Mouse (Mus musculus) left cerebral cortex, adult 11 months (tissue): Measurements from ENCODE around the gene AL731706.1.

ENCODE experiments used
- DNase-seq: peaks from one replicate; pipeline ENCODE4 v3.0.0; 2022; ENCODE audit warnings: low spot score

Gene AL731706.1

DNA sequence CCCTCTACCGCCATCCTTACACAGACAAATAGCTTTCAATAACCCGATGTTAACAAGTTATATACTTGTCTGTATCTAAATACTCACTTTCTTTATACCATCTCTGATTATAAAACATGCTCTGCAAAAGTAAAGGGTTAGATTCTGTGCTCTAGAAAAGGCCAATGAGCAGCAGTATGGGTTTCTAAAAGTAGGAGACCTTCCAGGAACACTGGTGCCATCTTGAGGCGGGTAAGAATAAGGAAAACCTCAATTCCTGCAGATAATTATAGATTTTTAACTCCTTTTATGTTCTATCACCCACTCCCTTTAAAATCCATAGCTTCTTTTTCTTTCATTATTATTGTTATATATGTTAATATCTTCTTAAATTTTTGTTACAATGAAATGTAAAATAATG lies 55.3 kb downstream of the AL731706.1 start:
- DNase-seq: no peak

DNA sequence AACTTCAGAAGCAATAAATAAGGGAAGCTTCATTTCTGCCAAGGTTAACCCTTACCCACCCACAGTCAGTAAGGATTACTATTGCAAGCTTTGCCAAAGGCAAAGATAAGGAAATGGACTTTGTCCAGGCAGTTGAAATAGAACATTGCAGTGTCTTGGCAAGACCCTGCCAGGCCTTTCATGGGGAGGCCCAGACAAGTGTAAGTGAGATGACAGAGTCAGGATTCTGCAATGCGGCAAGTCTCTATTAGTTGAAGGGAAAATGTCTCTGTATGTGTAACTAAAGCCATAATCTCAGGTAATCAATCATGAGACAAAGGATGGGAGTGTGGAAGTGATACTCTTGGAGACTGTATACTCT lies 56.5 kb downstream of the AL731706.1 start:
- no peak for DNase-seq

GRCm38 (mm10) chr2:136833976-136834714 lies 57.0 kb downstream of the AL731706.1 start:
- DNase-seq: no peak

DNA sequence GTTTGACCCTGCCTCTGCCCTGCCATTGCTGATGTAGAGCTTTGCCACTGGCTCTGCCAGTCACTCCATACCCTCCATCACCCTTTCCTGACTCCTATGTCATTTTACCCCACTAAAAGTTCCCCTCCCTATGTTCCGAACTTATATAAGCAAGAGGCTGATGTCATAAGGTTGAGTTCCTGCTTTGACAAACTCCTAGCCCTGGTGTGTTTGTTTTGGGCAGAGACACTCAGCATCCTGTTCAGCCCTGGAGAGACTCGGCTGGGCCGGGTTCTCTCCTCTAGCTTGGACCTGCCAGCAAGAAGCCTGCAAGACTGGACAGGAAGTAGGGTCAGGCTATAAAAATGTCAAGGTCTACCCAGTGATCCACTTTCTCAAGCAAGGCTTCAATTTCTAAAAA lies 58.3 kb downstream of the AL731706.1 start:
- DNase-seq: no peak
